Mouse (Mus musculus) CH12.LX (cell line): ENCODE measurements around the gene Ccser1.

Experiments used
- CHD2 ChIP-seq: IDR thresholded peaks from 2 replicates; pipeline ENCODE4 v1.6.1; 2011; ENCODE audit warnings: low read length, improper control_type of control experiment
- CTCF ChIP-seq, 2 experiments: IDR thresholded peaks in 1 of 2; conservative IDR thresholded peaks in 1 of 2; 2 replicates each; pipeline ENCODE4 v1.5.1; 2011 to 2012; ENCODE audit warnings: low read depth in 2 of 2, low read length in 2 of 2, improper control_type of control experiment in 1 of 2, inconsistent platforms in 1 of 2, mild to moderate bottlenecking in 1 of 2, moderate library complexity in 1 of 2
- ELF1 ChIP-seq: IDR thresholded peaks from 2 replicates; pipeline ENCODE4 v1.6.1; 2014; ENCODE audit warnings: low read depth, mild to moderate bottlenecking, inconsistent platforms, low read length, improper control_type of control experiment
- ETS1 ChIP-seq: conservative IDR thresholded peaks from 2 replicates; pipeline ENCODE4 v1.6.1; 2012; ENCODE audit warnings: low read depth, mild to moderate bottlenecking, inconsistent platforms, low read length, improper control_type of control experiment, moderate library complexity
- IRF4 ChIP-seq: IDR thresholded peaks from 2 replicates; pipeline ENCODE4 v1.6.1; 2014; ENCODE audit warnings: low read depth, mild to moderate bottlenecking, inconsistent platforms, low read length, improper control_type of control experiment
- MAFK ChIP-seq: IDR thresholded peaks from 2 replicates; pipeline ENCODE4 v1.6.1; 2011; ENCODE audit warnings: low read length, improper control_type of control experiment; ENCODE audit not compliant: insufficient replicate concordance
- MAX ChIP-seq: IDR thresholded peaks from 2 replicates; pipeline ENCODE4 v1.6.1; 2011; ENCODE audit warnings: low read length, improper control_type of control experiment
- NRF1 ChIP-seq: IDR thresholded peaks from 2 replicates; pipeline ENCODE4 v1.6.1; 2014; ENCODE audit warnings: low read depth, mild to moderate bottlenecking, inconsistent platforms, low read length, improper control_type of control experiment, moderate library complexity
- POLR2A ChIP-seq: IDR thresholded peaks from 2 replicates; pipeline ENCODE4 v1.6.1; 2011; ENCODE audit warnings: low read depth, mild to moderate bottlenecking, improper control_type of control experiment, low read length
- RCOR1 ChIP-seq: conservative IDR thresholded peaks from 2 replicates; pipeline ENCODE4 v1.6.1; 2012; ENCODE audit warnings: low read depth, mild to moderate bottlenecking, inconsistent platforms, low read length, improper control_type of control experiment
- USF1 ChIP-seq: IDR thresholded peaks from 2 replicates; pipeline ENCODE4 v1.6.1; 2014; ENCODE audit warnings: low read depth, mild to moderate bottlenecking, inconsistent platforms, low read length, improper control_type of control experiment
- USF2 ChIP-seq: conservative IDR thresholded peaks from 2 replicates; pipeline ENCODE4 v1.6.1; 2011; ENCODE audit warnings: low read depth, low read length, improper control_type of control experiment
- ZC3H11A ChIP-seq: IDR thresholded peaks from 2 replicates; pipeline ENCODE4 v1.6.1; 2012; ENCODE audit warnings: low read depth, mild to moderate bottlenecking, inconsistent platforms, low read length, improper control_type of control experiment
- ZNF384 ChIP-seq: IDR thresholded peaks from 2 replicates; pipeline ENCODE4 v1.6.1; 2012; ENCODE audit warnings: low read depth, low read length, improper control_type of control experiment, inconsistent platforms

- no peak for TF ChIP-seq POLR2A
- no peak for TF ChIP-seq NRF1
- TF ChIP-seq CHD2: no peak
- TF ChIP-seq USF2: no peak
- TF ChIP-seq CTCF (conservative IDR thresholded peaks at IDR 0.05 in 1 of 2, IDR thresholded peaks at IDR 0.05 in 1 of 2; ENCODE audit: low read depth in 2 of 2, low read length in 2 of 2): no peak
- no peak for TF ChIP-seq ELF1
- TF ChIP-seq MAFK: no peak
- no peak for TF ChIP-seq USF1
- TF ChIP-seq ETS1: no peak
- no peak for TF ChIP-seq ZNF384
- TF ChIP-seq ZC3H11A: no peak
- no peak for TF ChIP-seq RCOR1
- no peak for TF ChIP-seq IRF4
- no peak for TF ChIP-seq MAX
Measured at GRCm38 (mm10) chr6:61292927-61293326, 112.8 kb downstream of the Ccser1 start.
